Mouse (Mus musculus) embryo, embryonic 10 days (tissue): ENCODE data around the gene Zfy1.
"Not testable (repeated sequence)": the region's sequence is repeated elsewhere in the genome, so short reads cannot be mapped to it uniquely, and the experiment has no call there.

Experiments used
- DNase-seq: peaks from one replicate; pipeline ENCODE4 v3.0.0-alpha.2; 2015; ENCODE audit warnings: low spot score

The Zfy1 gene

DNA sequence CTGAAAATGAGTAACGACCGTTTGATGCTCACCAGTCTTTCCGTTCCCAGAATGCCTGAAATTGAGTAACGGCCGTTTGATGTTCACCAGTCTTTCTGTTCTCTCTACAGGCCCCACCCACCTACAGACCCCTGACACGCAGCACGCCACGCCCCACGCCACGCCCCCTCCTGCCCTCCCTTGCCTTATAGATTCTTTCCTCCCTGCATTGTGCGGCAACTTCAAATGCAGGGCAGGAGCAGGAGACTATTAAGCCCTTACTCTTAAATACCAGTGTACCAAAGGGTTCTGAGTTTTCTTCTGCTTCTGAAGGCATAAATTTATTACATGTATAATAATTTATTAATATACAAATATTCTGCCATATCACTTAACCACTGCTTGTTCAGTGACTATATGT is at the start of gene Zfy1:
Zfy1 (minus strand) TSS at position 101 of the 400 bp plus-strand sequence.
- DNase-seq = not testable (repeated sequence)

DNA sequence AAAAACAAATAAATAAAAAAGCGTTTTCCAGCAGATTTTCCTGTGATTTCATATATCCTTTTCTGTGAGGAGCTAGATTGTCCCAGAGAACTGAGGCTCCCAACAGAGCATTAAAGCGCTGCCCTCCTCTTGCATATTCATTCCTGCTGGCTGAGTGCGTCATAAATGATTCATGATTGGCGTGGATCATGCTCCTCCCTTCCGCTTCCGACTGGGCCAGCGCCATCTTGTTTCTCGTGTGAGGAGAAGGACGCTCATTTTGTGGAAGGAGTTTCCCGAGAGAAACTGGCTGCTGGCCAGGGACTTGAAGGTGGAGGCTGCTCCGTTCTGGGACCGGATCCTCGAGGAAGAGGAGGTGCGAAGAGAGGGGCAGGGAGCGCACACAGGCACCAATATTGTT is 21.2 kb upstream of the Zfy1 start, which contains the start of gene Uba1y:
Uba1y (plus strand) TSS at position 254 of the 400 bp plus-strand sequence.
- no peak for DNase-seq

DNA sequence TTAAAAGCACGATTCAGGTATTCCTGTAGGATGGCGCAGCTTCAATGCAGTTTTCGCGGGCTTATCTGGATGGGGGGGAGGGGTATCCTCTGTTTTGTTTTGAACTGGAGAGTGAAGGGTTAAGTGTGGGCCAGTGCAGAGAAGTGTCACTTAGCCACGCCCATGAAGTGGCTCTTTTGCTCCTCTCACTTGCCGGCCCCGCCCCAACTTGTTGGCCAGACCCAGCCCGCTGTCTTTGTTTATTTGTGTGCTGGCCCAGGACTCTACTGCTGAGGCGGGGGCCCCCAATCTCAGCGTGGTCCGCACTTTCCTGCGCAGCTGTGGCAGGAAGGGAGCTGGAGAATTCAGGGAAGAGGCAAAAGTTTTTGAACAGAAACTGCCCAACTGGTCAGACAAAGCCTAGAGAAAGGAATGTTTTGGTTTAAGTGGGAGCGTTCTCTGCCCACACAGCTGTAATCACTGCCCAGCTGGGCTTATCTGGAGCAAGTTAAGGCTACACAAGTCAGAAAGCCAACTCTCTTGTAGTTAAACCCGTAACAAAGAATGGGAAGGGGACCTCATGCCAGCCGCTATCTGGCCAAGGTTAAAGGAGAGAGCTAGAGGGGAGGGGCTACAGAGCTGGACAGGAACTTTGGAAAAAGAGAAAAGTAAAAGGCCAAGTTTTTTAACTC is 11.9 kb upstream of the Zfy1 start:
- DNase-seq = peak; percentile 75
